Comparison of ENCODE assay signal across 8 mouse cellular contexts in genomic region chr3:100768170-100768624, GRCm38 (mm10). TPM values are rescaled to one million over a fixed set of nuclear protein-coding genes. Genes with fewer than 3 reads are reported as not detected.
DNase-seq lines count a peak whose midpoint lies in the region; ATAC-seq and TF ChIP-seq lines count a peak whose summit lies in the region.

No protein-coding gene starts in this region.

- H3K4me3 ChIP-seq in midbrain, postnatal 0 days (ENCODE audit: low read depth, low read length) = no peak overlapping the region

- TF ChIP-seq CTCF in midbrain, postnatal 0 days (IDR thresholded peaks at IDR 0.05) = peak; percentile 86

- no peak for ATAC-seq in CD4-positive, CD25-positive, alpha-beta regulatory T cell, adult 4 months
- ATAC-seq in midbrain, postnatal 0 days (ENCODE audit: low FRiP score) = peak; percentile 76
- ATAC-seq in activated CD4-positive, CD25-positive, alpha-beta regulatory T cell, adult 4 months = no peak

- 0 out of 2 replicates have a peak overlapping the region, but pooled peaks have one; percentile 18 for H3K4me2 ChIP-seq in midbrain, postnatal 0 days (ENCODE audit: low read depth, low read length, poor library complexity, severe bottlenecking)

- H3K9ac ChIP-seq in midbrain, postnatal 0 days (replicated peaks; ENCODE audit: low read length, poor library complexity, severe bottlenecking) = no peak overlapping the region

- H3K4me1 ChIP-seq in midbrain, postnatal 0 days (ENCODE audit: insufficient read depth, low read length) = 0 out of 2 replicates have a peak, but pooled peaks cover 4% of the 10 kb centered on the region

- no peaks in the 10 kb centered on the region for H3K9me3 ChIP-seq in midbrain, postnatal 0 days (ENCODE audit: low read length)

- 31% methylated on average over 15 of the region's 15 CpGs for WGBS in midbrain, postnatal 0 days

- no peaks in the 10 kb centered on the region for H3K27me3 ChIP-seq in midbrain, postnatal 0 days (ENCODE audit: insufficient read depth, low read length)

- peak; percentile 37 for DNase-seq in CD4-positive, CD25-positive, alpha-beta regulatory T cell, adult 2 months (ENCODE audit: low read depth, low spot score)
- DNase-seq in embryo, embryonic 11 days = peak; percentile 68
- DNase-seq in heart, postnatal 10 days = peak; percentile 44 to 47
- peak; percentile 16 to 28 for DNase-seq in left cerebral cortex, postnatal 36 days (ENCODE audit: low spot score in 2 of 2)
- DNase-seq in midbrain, postnatal 0 days (ENCODE audit: low spot score) = peak; percentile 81
- no peak for DNase-seq in MN1 (ENCODE audit: low spot score)

- intact Hi-C loops in heart, postnatal 10 days (cut with DNase I) = loop anchor here (5.0 kb wide), 1 partner anchor 139 kb away; no protein-coding TSS in a partner anchor
- intact Hi-C loops in left cerebral cortex, postnatal 36 days (cut with DNase I) = loop anchor here (5.0 kb wide), 1 partner anchor 144 kb away; no protein-coding TSS in a partner anchor

- H3K36me3 ChIP-seq in midbrain, postnatal 0 days (ENCODE audit: insufficient read depth, low read length) = no peaks in the 10 kb centered on the region

- peak overlapping the region; percentile 38; the same call in 1 of the 2 replicates for H3K27ac ChIP-seq in midbrain, postnatal 0 days (ENCODE audit: low read depth, low read length)

RNA-seq across cellular contexts. Expression of gene Vtcn1, which starts 57.1 kb away (rescaled TPM):
- polyA plus RNA-seq in CD4-positive, CD25-positive, alpha-beta regulatory T cell, adult 4 months (2017; shearing (Covaris generic)) = not detected
- under 1 TPM; 0.24 to 0.79 TPM for total RNA-seq in heart, postnatal 10 days (2021)
- under 1 TPM; 0.29 to 0.32 TPM for total RNA-seq in left cerebral cortex, postnatal 36 days (2021)
- total RNA-seq in midbrain, postnatal 0 days (2014; rRNA removed) = not detected in 2 replicates
- not detected in 2 replicates for polyA plus RNA-seq in midbrain, postnatal 0 days (2015; fragmentation: Nextera tagmentation; extraction: Ambion mirVana)
- not detected for polyA plus RNA-seq in activated CD4-positive, CD25-positive, alpha-beta regulatory T cell, adult 4 months (2017; shearing (Covaris generic))
